Mouse (Mus musculus) myocyte (in vitro differentiated cells): ENCODE measurements at regions not wholly inside any gene's neighbourhood (a gene's known extent, or its start where the extent isn't known, plus 50 kb on each side); places are given as distances from the start of the nearest gene placed in this dataset.

Source experiments
- MAX ChIP-seq: IDR thresholded peaks from one replicate; pipeline ENCODE4 v1.6.1; 2011; ENCODE audit warnings: low read depth, mild to moderate bottlenecking, control low read depth
- USF1 ChIP-seq: IDR thresholded peaks from one replicate; pipeline ENCODE4 v1.6.1; 2011; ENCODE audit warnings: low read depth, mild to moderate bottlenecking, control low read depth, moderate library complexity

GRCm38 (mm10) chr15:5695015-5695414, 451.0 kb upstream of the Ptger4 start:
- TF ChIP-seq USF1 (no peak), MAX (no peak)
